Mouse (Mus musculus) CD4-positive, CD25-positive, alpha-beta regulatory T cell, adult 2 months (primary cell): ENCODE data around the gene Dusp18.
"Not testable (repeated sequence)": the region's sequence is repeated elsewhere in the genome, so short reads cannot be mapped to it uniquely, and the experiment has no call there.

ENCODE experiments used
- DNase-seq: peaks from one replicate; pipeline ENCODE4 v3.0.0-alpha.2; 2012; ENCODE audit warnings: low read depth, low spot score

The Dusp18 gene

GRCm38 (mm10) chr11:3893970-3894369 is 1.1 kb upstream of the Dusp18 start:
- DNase-seq = no peak

- DNase-seq = peak; percentile 36
These were observed 418 bp downstream of the Dusp18 start for GRCm38 (mm10) chr11:3895458-3895857.

GRCm38 (mm10) chr11:3895933-3896332 is 893 bp downstream of the Dusp18 start:
- no peak for DNase-seq

GRCm38 (mm10) chr11:3900296-3900695 is 5.3 kb downstream of the Dusp18 start:
- DNase-seq = no peak

GRCm38 (mm10) chr11:3902516-3902915 is 7.5 kb downstream of the Dusp18 start:
- peak; percentile 25 for DNase-seq

GRCm38 (mm10) chr11:3903046-3903445 is 8.0 kb downstream of the Dusp18 start:
- no peak for DNase-seq

GRCm38 (mm10) chr11:3904673-3905072 is 9.6 kb downstream of the Dusp18 start:
- DNase-seq = no peak

- DNase-seq = no peak
These were observed 10.4 kb downstream of the Dusp18 start for GRCm38 (mm10) chr11:3905446-3905845.

- DNase-seq = no peak
These were observed 14.2 kb downstream of the Dusp18 start for GRCm38 (mm10) chr11:3909236-3909635.

GRCm38 (mm10) chr11:3910513-3911310 is 15.7 kb downstream of the Dusp18 start:
- DNase-seq = no peak

- DNase-seq = not testable (repeated sequence)
These were observed 16.4 kb downstream of the Dusp18 start for GRCm38 (mm10) chr11:3911440-3911839.

- DNase-seq = peak; percentile 7
These were observed 17.2 kb downstream of the Dusp18 start for GRCm38 (mm10) chr11:3912100-3912874.

GRCm38 (mm10) chr11:3912875-3913271 is 17.8 kb downstream of the Dusp18 start:
- peak; percentile 30 for DNase-seq

GRCm38 (mm10) chr11:3913316-3914108 is 18.5 kb downstream of the Dusp18 start:
- peak; percentile 88 for DNase-seq

- DNase-seq = peak; percentile 88
These were observed 19.2 kb downstream of the Dusp18 start, which contains the start of gene Slc35e4 for GRCm38 (mm10) chr11:3914109-3914840. Gene Slc35e4 (minus strand): TSS chr11:3914664.

- DNase-seq = peak; percentile 64
These were observed 23.7 kb downstream of the Dusp18 start for GRCm38 (mm10) chr11:3918738-3919137.

GRCm38 (mm10) chr11:3920476-3920875 is 25.4 kb downstream of the Dusp18 start:
- no peak for DNase-seq

GRCm38 (mm10) chr11:3921281-3921850 is 26.3 kb downstream of the Dusp18 start:
- peak; percentile 78 for DNase-seq

GRCm38 (mm10) chr11:3922115-3922514 is 27.1 kb downstream of the Dusp18 start:
- DNase-seq = no peak

GRCm38 (mm10) chr11:3922731-3923130 is 27.7 kb downstream of the Dusp18 start:
- DNase-seq = no peak

- no peak for DNase-seq
These were observed 30.9 kb downstream of the Dusp18 start for GRCm38 (mm10) chr11:3925916-3926315.
